In the genomic region with DNA sequence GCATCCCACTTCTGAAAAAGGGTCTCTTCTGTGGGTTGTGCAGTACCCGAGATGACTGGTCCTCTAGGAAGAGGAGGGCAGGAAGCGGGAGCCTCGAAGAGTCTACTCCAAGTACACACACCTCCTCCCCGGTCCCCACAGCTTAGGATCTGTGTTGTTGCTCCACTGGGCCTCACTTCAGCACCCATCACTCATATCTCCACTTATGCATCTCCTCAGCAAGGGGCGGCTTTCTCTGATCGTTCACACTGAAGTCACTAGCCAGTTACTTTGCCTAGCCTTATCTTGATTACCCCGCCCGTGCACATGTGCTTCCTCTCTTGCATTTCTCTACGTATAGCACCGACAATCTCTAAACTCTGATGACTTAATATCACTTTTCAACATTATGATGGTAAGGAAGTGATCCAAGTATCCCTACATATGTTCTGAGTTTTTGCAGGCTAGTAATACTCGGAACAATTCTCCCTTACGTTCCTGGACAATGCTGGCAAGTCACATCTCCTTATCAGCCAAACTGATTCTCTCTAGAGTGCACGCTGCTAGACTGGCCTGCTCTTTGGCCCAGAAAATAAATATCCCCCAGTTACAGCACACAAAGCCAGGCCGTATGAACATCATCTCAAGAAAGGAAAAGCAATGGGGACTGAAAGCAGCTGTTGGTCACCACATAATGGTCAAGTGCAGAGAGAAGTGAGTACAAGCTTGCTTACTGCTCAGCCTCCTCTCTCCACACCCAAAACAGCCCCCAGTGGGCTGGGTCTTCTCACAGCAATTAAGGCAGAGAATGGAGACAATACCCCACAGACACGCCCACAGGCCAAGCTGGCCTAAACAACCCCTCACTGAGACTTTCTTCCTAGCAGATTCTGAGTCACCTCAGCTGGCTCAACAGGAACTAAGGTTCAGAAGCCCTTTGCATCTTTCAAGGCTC, we compare ENCODE assay signal across 22 mouse cellular contexts. TPM values are rescaled to one million over a fixed set of nuclear protein-coding genes. Genes with fewer than 3 reads are reported as not detected.
DNase-seq lines count a peak whose midpoint lies in the region; ATAC-seq and TF ChIP-seq lines count a peak whose summit lies in the region.
"Had no signal": no experiment of that assay in that cellular context is flagged by ENCODE, and none has a peak within 500 bp of the region (broad histone marks: within the 10 kb centered on the region; RNA-seq: fewer than 3 reads in every experiment).

No protein-coding gene starts in this region.

- H3K27me3 ChIP-seq in heart, postnatal 0 days (ENCODE audit: control insufficient read depth, insufficient read depth, low read length), result no peaks in the 10 kb centered on the region
- H3K27me3 ChIP-seq in heart, embryonic 10.5 days (ENCODE audit: insufficient read depth, poor library complexity, severe bottlenecking), result no peaks in the 10 kb centered on the region
- H3K27me3 ChIP-seq in lung, embryonic 14.5 days (ENCODE audit: insufficient read depth, low read length), result no peaks in the 10 kb centered on the region
- H3K27me3 ChIP-seq in MEL (ENCODE audit: control insufficient read depth in 1 of 2, insufficient read depth in 2 of 2, low read length in 2 of 2), result no peaks in the 10 kb centered on the region
- no peaks in the 10 kb centered on the region for H3K27me3 ChIP-seq in liver, embryonic 13.5 days
- H3K27me3 ChIP-seq: hindbrain, embryonic 13.5 days; intestine, embryonic 15.5 days; limb, embryonic 12.5 days; neural tube, embryonic 13.5 days had no signal

- TF ChIP-seq POLR2A in MEL (IDR thresholded peaks at IDR 0.05; ENCODE audit: control insufficient read depth in 1 of 2, insufficient read depth in 1 of 2, low read depth in 1 of 2, low read length in 2 of 2, poor library complexity in 1 of 2), result no peak

- H3K9me3 ChIP-seq in heart, postnatal 0 days (replicated peaks; ENCODE audit: control insufficient read depth, low read length), result no peaks in the 10 kb centered on the region
- no peaks in the 10 kb centered on the region for H3K9me3 ChIP-seq in heart, embryonic 10.5 days
- no peaks in the 10 kb centered on the region for H3K9me3 ChIP-seq in lung, embryonic 14.5 days (ENCODE audit: low read depth, low read length)
- no peaks in the 10 kb centered on the region for H3K9me3 ChIP-seq in MEL (replicated peaks; ENCODE audit: insufficient read depth, low read length)
- H3K9me3 ChIP-seq in liver, embryonic 13.5 days (replicated peaks), result no peaks in the 10 kb centered on the region
- H3K9me3 ChIP-seq: hindbrain, embryonic 13.5 days; intestine, embryonic 15.5 days; neural tube, embryonic 13.5 days had no signal

- H3K4me3 ChIP-seq in heart, postnatal 0 days (ENCODE audit: low read depth, low read length), result no peak overlapping the region
- H3K4me3 ChIP-seq in heart, embryonic 10.5 days, result no peak overlapping the region
- no peak overlapping the region for H3K4me3 ChIP-seq in lung, embryonic 14.5 days (ENCODE audit: low read depth, low read length)
- no peak overlapping the region for H3K4me3 ChIP-seq in MEL (ENCODE audit: control insufficient read depth in 1 of 2, insufficient read depth in 1 of 2, low read depth in 2 of 2, low read length in 2 of 2)
- H3K4me3 ChIP-seq in liver, embryonic 13.5 days (replicated peaks), result no peak overlapping the region
- H3K4me3 ChIP-seq: hindbrain, embryonic 13.5 days; intestine, embryonic 15.5 days; left cerebral cortex, adult 2 months; limb, embryonic 12.5 days; neural tube, embryonic 13.5 days had no signal

- no peak for TF ChIP-seq CTCF in heart, postnatal 0 days (IDR thresholded peaks at IDR 0.05; ENCODE audit: low read depth)
- no peak for TF ChIP-seq CTCF in lung, embryonic 14.5 days (IDR thresholded peaks at IDR 0.05; ENCODE audit: low read depth)
- TF ChIP-seq CTCF in MEL (IDR thresholded peaks at IDR 0.05 in 2 of 3, conservative IDR thresholded peaks at IDR 0.05 in 1 of 3; ENCODE audit: control insufficient read depth in 1 of 3, insufficient read depth in 1 of 3, low read depth in 2 of 3, low read length in 3 of 3, poor library complexity in 1 of 3, severe bottlenecking in 1 of 3), result no peak

- ATAC-seq in heart, postnatal 0 days (ENCODE audit: insufficient read depth, low read depth), result peak; percentile 44; the same call in 1 of the 2 replicates
- ATAC-seq in lung, embryonic 14.5 days (ENCODE audit: insufficient read depth), result peak; percentile 69; the same call in 1 of the 2 replicates
- ATAC-seq in liver, embryonic 13.5 days (ENCODE audit: low read depth), result peak; percentile 53; the same call in 1 of the 2 replicates
- ATAC-seq: activated CD4-positive, CD25-positive, alpha-beta regulatory T cell, adult 4 months; intestine, embryonic 15.5 days had no signal

- H3K4me2 ChIP-seq in heart, postnatal 0 days (ENCODE audit: low read depth, low read length), result no peak overlapping the region
- H3K4me2 ChIP-seq in lung, embryonic 14.5 days, result no peak overlapping the region
- H3K4me2 ChIP-seq in liver, embryonic 13.5 days, result no peak overlapping the region
- H3K4me2 ChIP-seq: hindbrain, embryonic 13.5 days; intestine, embryonic 15.5 days; limb, embryonic 12.5 days; neural tube, embryonic 13.5 days had no signal

- TF ChIP-seq EP300 in heart, postnatal 0 days (IDR thresholded peaks at IDR 0.05; ENCODE audit: low read depth), result no peak
- no peak for TF ChIP-seq EP300 in MEL (IDR thresholded peaks at IDR 0.05; ENCODE audit: low read depth in 1 of 2, low read length in 2 of 2)

- no peaks in the 10 kb centered on the region for H3K36me3 ChIP-seq in heart, postnatal 0 days (replicated peaks; ENCODE audit: control insufficient read depth, insufficient read depth, low read length)
- H3K36me3 ChIP-seq in heart, embryonic 10.5 days, result no peaks in the 10 kb centered on the region
- H3K36me3 ChIP-seq in lung, embryonic 14.5 days (ENCODE audit: insufficient read depth), result no peaks in the 10 kb centered on the region
- H3K36me3 ChIP-seq in MEL (ENCODE audit: control insufficient read depth in 1 of 2, insufficient read depth in 2 of 2, low read length in 2 of 2), result no peaks in the 10 kb centered on the region
- no peaks in the 10 kb centered on the region for H3K36me3 ChIP-seq in liver, embryonic 13.5 days
- H3K36me3 ChIP-seq: hindbrain, embryonic 13.5 days; intestine, embryonic 15.5 days; limb, embryonic 12.5 days; neural tube, embryonic 13.5 days had no signal

- peaks cover 5% of the 10 kb centered on the region for H3K4me1 ChIP-seq in heart, postnatal 0 days (ENCODE audit: control insufficient read depth, insufficient read depth)
- peaks cover 15% of the 10 kb centered on the region; the same call in 1 of the 2 replicates for H3K4me1 ChIP-seq in heart, embryonic 10.5 days
- no peaks in the 10 kb centered on the region for H3K4me1 ChIP-seq in lung, embryonic 14.5 days (ENCODE audit: insufficient read depth)
- no peaks in the 10 kb centered on the region for H3K4me1 ChIP-seq in MEL (ENCODE audit: control insufficient read depth in 1 of 2, insufficient read depth in 2 of 2, low read length in 2 of 2)
- H3K4me1 ChIP-seq in liver, embryonic 13.5 days (replicated peaks), result peaks cover 12% of the 10 kb centered on the region
- H3K4me1 ChIP-seq: hindbrain, embryonic 13.5 days; intestine, embryonic 15.5 days; limb, embryonic 12.5 days; neural tube, embryonic 13.5 days had no signal

- no peak overlapping the region for H3K9ac ChIP-seq in heart, postnatal 0 days (replicated peaks; ENCODE audit: low read depth, low read length)
- no peak overlapping the region for H3K9ac ChIP-seq in lung, embryonic 14.5 days
- no peak overlapping the region for H3K9ac ChIP-seq in MEL (ENCODE audit: control insufficient read depth, low read depth, low read length, poor library complexity, severe bottlenecking)
- no peak overlapping the region for H3K9ac ChIP-seq in liver, embryonic 13.5 days
- H3K9ac ChIP-seq: hindbrain, embryonic 13.5 days; intestine, embryonic 15.5 days; limb, embryonic 12.5 days; neural tube, embryonic 13.5 days had no signal

- H3K79me2 ChIP-seq in MEL (ENCODE audit: control insufficient read depth, insufficient read depth, low read length, poor library complexity), result no peaks in the 10 kb centered on the region

- 46% methylated on average over 15 of the region's 15 CpGs for WGBS in heart, postnatal 0 days
- WGBS in heart, embryonic 10.5 days, result 61% methylated on average over 15 of the region's 15 CpGs
- 57% methylated on average over 15 of the region's 15 CpGs for WGBS in lung, embryonic 14.5 days
- WGBS in liver, embryonic 13.5 days (ENCODE audit: insufficient replicate concordance), result 30% methylated on average over 15 of the region's 15 CpGs

- peak overlapping the region; percentile 49 for H3K27ac ChIP-seq in heart, postnatal 0 days (ENCODE audit: low read depth)
- H3K27ac ChIP-seq in heart, embryonic 10.5 days, result no peak overlapping the region; the same call in 1 of the 2 replicates
- H3K27ac ChIP-seq in lung, embryonic 14.5 days (ENCODE audit: low read depth), result no peak overlapping the region
- no peak overlapping the region for H3K27ac ChIP-seq in MEL (ENCODE audit: control insufficient read depth, low read depth, low read length)
- H3K27ac ChIP-seq in liver, embryonic 13.5 days, result no peak overlapping the region
- H3K27ac ChIP-seq: hindbrain, embryonic 13.5 days; intestine, embryonic 15.5 days; left cerebral cortex, adult 2 months; limb, embryonic 12.5 days; neural tube, embryonic 13.5 days had no signal

- no peak for DNase-seq in heart, postnatal 0 days (ENCODE audit: low spot score)
- no peak for DNase-seq in heart, embryonic 10.5 days (ENCODE audit: low spot score)
- DNase-seq in lung, embryonic 14.5 days, result peak; percentile 39
- DNase-seq in lung, postnatal 10 days, result no peak
- DNase-seq in MEL (ENCODE audit: low read depth, low spot score), result peak; percentile 31
- DNase-seq in liver, embryonic 13.5 days, result peak; percentile 3
- DNase-seq in spleen, postnatal 36 days (ENCODE audit: low spot score in 2 of 2), result no peak
- DNase-seq in urinary bladder, postnatal 25 days (ENCODE audit: low spot score), result no peak
- DNase-seq: cerebellum, postnatal 10 days; gastrocnemius, postnatal 14 days; heart, postnatal 10 days; thymus, postnatal 14 days had no signal

- TF ChIP-seq RAD21 in MEL (IDR thresholded peaks at IDR 0.05; ENCODE audit: low read depth, low read length), result no peak

RNA-seq across cellular contexts. Expression of gene Lmntd1, which starts 56.8 kb away (rescaled TPM):
- 4.5 and 8.1 TPM in 2 replicates for total RNA-seq in heart, postnatal 0 days (2014; rRNA removed; ENCODE audit: low replicate concordance)
- 9.8 and 11.5 TPM in 2 replicates for polyA plus RNA-seq in heart, postnatal 0 days (2015; fragmentation: Nextera tagmentation; extraction: Ambion mirVana)
- 2.3 and 3.6 TPM in 2 replicates for polyA plus RNA-seq in heart, embryonic 10.5 days (2016; fragmentation: Nextera tagmentation; extraction: Ambion mirVana)
- polyA plus RNA-seq in lung, embryonic 14.5 days (2014; fragmentation: Nextera tagmentation; extraction: Ambion mirVana), result 0.29 and 1.0 TPM in 2 replicates
- not detected in 2 replicates for total RNA-seq in MEL (2012; rRNA removed)
- not detected for polyA plus RNA-seq in MEL (2012; ENCODE audit: insufficient read depth in 1 of 2, insufficient read length in 2 of 2, low read depth in 1 of 2, low replicate concordance in 2 of 2, missing spikeins in 1 of 2)
- not detected in 2 replicates for polyA plus RNA-seq in liver, embryonic 13.5 days (2015; fragmentation: Nextera tagmentation; extraction: Ambion mirVana)
- polyA plus RNA-seq: small intestine, adult 2 months had no signal

RNA-seq across cellular contexts. Expression of gene Tuba3b, which starts 58.2 kb away (rescaled TPM):
- 2.1 TPM in 1 of 2 replicates, not detected in the other for total RNA-seq in heart, postnatal 0 days (2014; rRNA removed; ENCODE audit: low replicate concordance)
- polyA plus RNA-seq in heart, postnatal 0 days (2015; fragmentation: Nextera tagmentation; extraction: Ambion mirVana), result 1.2 and 1.5 TPM in 2 replicates
- 0.08 TPM in 1 of 2 replicates, not detected in the other for polyA plus RNA-seq in heart, embryonic 10.5 days (2016; fragmentation: Nextera tagmentation; extraction: Ambion mirVana)
- polyA plus RNA-seq in lung, embryonic 14.5 days (2014; fragmentation: Nextera tagmentation; extraction: Ambion mirVana), result not detected in 2 replicates
- 0.16 and 0.23 TPM in 2 replicates for total RNA-seq in MEL (2012; rRNA removed)
- under 1 TPM in 1 of 2 experiments, not detected in 1; 0.06 TPM for polyA plus RNA-seq in MEL (2012; ENCODE audit: insufficient read depth in 1 of 2, insufficient read length in 2 of 2, low read depth in 1 of 2, low replicate concordance in 2 of 2, missing spikeins in 1 of 2)
- polyA plus RNA-seq in liver, embryonic 13.5 days (2015; fragmentation: Nextera tagmentation; extraction: Ambion mirVana), result not detected in 2 replicates
- total RNA-seq: adrenal gland, postnatal 4 days; gastrocnemius, postnatal 14 days; layer of hippocampus, adult 18-20 months; left cerebral cortex, adult 2 months had no signal
- polyA plus RNA-seq: activated CD4-positive, CD25-positive, alpha-beta regulatory T cell, adult 4 months; hindbrain, embryonic 13.5 days; intestine, embryonic 15.5 days; limb, embryonic 12.5 days; neural tube, embryonic 13.5 days; small intestine, adult 2 months; stomach, embryonic 14.5 days had no signal

Comparison
In these comparisons a context has a peak if more than half of its experiments do, and no peak if none do; other contexts are left out.
1. DNase-seq: peak in lung, embryonic 14.5 days (single experiment), MEL (single experiment) and liver, embryonic 13.5 days (single experiment); none in heart, postnatal 0 days (single experiment), heart, embryonic 10.5 days (single experiment), lung, postnatal 10 days (single experiment), spleen, postnatal 36 days (0 of 2) and urinary bladder, postnatal 25 days (single experiment).
2. Peak in every context shown above with its lines, with median percentiles within 50 percentile points of each other: ATAC-seq.